Mouse (Mus musculus) spleen, adult 12 weeks (tissue): ENCODE data around the gene Muc13.

Experiments used
- DNase-seq: peaks from one replicate; pipeline ENCODE4 v3.0.0; 2022; ENCODE audit warnings: low spot score

The Muc13 gene

DNA sequence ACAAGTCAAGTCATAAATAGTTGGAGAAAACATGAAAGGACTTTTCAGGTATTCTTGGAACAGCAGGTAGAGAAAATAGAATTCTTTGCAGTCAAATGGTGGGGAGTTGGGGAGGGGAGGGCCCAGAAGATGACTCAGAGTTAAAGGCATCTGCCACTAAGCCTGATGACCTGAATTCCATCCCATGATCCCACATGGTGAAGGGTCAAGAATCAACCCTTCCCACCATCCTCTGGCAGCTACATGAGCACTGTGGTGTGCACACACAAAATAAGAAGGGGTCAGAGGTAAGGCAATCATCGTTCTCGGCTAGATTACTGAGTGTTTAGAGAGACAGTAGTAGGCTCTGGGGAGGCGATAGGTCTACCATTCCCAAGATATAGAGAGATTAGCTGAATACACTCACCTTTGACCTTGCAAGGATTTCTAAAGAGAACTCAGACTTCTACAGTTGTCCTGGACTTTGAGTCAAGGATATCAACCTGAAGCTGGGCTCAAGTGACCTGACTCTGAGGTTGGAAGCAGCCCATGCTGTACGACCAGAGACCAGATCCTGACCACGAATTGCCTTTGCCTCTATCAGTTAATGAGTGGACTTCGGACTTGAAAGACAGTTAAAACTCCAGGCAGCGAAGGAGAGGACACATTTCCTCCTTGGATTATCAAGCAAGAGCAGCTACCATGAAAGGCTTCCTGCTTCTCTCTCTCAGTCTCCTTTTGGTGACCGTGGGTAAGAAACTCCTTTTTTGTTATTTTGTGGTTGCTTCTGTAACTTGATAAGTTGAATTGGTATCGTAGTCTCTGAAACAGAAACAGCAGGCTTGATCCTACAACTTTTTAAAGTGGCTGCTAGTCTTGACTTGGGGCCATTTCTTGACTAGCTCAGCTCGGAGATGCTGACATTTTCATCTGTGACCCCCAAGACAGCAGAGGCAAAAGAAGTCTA lies at the start of gene Muc13:
TSS of gene Muc13 (plus strand) at position 192 of the 946 bp plus-strand sequence.
- DNase-seq: no peak

DNA sequence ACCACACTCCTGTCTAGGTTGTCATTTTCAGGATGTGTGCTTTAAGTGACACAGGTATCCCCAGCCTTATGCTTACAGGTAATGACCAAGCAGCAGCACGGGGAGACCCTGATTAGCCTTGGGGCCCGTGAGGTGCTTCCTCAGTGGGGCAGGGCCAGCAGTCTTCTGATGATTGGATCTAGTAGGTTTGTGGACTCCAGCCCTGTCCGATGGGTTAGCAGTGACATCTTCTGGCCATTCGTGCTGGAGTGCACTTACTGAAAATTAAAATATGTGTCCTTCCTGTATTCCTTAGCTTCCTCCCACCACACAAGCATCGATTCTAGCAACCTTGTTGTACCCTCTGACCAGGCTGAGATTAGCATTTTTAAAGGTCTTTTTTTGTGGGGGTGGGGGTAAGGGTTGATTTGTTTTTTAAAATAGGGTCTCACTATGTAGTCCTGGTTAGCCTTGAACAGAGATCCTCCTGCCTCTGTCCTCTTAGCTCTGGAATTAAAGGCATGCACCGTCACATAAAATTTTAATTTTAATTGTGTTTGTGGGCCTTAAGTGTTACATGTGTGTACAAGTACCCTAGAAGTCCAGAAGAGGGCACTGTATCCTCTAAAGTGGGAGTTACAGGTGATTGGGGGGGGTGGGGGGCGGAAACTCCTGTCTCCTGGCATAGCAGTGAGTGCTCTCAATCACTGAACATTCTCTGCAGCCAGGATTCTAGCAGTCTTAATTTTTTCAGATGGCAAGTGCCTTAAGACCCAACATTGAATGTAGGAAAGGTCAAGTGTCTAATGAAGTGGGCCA lies 49.0 kb upstream of the Muc13 start:
- no peak for DNase-seq

DNA sequence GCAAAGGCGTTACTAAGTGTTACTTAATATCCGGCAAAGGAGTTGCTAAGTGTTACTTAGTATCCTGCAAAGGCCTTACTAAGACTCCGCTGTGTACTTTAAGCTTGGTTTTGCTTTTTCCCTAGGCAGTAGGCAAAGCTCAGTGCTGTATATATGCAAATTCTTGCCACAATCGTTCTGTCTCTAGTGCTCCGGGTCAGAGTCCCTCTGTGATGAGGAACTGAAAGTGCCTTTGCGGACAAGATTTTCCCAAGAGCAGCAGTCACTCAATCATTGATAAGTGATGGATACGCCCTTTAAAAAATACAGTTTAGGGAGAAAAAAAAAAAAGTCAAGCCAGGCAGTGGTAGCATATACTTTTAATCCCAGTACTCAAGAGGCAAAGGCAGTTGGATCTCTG lies 48.4 kb upstream of the Muc13 start:
- DNase-seq: no peak

DNA sequence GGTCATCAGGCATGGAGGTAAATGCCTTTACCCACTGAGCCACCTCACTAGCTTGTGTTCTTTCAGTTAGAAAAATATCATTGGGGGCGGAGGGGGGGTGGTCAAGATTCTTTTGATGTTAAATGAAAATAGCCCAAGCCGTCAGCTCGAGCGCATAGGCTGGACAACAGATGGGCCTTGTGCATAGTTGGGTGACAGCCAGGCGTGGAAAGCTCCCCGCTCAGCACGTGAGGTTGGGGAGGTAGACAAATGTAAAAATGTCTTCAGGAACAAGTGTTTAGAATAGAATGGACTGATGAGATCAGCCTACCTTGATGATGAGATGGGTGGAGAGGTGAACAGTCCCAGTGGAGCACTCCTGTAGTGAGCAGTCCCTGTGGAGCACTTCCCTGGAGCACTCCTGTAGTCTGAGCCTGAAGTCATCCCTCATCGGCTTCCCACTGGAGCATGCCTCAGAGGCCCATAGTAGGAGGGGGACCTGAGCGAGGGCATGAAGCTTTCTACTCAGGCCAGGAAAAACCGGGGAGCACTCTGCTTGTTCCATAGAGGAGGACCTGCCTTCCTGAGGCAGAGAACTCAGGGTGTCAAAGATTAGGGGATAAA lies 47.7 kb upstream of the Muc13 start:
- no peak for DNase-seq

DNA sequence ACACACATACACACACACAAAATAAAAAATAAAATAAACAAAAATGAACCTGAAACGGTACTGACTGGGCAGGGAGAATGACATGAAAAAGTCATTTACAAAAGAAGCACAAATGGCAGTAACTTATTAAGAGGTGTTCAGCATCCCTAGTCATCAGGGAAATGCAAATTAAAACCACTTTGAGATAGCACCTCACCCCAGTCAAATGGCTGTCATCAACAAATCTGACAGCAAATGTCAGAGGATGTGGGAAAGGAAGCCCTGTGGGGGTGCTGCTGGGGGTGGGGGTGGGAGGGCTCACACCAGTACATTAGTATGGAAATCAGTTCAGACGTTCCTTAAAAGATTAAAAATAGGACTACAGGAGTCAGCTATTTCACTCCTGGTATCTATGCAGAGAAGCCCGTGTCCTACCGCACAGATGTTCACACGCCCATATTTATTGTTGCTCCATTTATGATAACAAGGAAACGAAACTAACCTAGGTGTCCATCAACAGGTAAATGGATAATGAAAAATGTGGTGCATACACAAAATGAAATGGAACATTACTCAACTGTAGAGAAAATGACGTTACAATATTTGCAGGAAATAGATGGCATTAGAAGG lies 46.4 kb upstream of the Muc13 start:
- DNase-seq: no peak

DNA sequence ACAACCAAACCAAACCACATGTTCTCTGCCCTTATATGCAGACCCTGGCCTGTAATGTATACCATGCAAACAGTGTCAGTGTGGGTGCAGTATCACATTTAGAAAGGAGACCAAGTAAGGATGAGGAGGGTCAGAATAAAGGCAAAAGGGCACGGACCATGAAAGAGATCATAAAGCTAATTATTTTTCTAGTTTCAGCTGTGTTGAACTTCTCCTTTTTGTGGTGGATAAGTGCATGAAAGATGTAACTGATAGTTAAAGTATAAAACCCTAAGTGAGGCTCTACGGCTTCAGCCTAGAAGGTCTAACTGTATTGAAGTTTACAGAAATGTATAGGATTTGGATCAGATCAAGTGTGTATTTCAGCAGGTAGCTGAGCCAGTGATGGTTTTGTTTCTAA lies 45.8 kb upstream of the Muc13 start:
- DNase-seq: no peak

DNA sequence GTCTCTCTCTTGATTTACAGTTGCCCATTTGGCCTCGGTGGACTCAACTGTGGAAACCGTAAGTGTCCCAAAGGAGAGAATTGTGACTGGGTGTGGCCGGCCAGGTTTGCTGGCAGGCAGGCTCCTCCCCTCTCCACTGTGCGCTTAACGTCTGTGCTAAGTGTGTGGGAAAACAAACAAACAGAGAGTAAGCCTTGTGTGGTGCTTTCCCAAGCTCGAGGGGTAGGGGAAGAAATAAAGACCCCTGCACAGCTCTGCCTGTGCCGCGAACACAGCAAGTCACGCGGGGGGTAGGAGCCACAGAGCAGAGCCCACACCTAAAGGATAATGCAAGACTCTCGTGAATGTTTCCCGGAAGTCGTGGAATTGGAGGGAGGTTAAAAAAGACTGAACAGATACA lies 42.7 kb upstream of the Muc13 start:
- DNase-seq: no peak

DNA sequence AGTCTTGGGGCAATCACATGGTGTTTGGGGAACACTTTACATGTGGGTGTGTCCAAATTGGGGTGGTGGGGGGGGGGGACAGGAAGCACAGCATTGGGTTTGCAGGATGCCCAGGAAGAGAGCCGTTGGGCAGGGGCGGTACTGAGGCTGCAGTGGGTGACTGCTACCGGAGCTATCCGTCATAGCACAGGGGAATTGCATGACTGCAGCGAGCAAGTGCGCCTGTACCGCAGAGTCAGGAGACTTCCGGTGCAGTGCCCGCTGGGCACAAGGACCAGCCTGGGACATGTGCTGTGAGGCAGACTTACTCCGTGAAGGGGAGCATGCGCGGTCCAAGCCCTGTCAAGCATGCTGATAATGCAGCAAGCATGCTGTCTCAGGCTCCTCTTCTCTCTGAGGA lies 42.2 kb upstream of the Muc13 start:
- DNase-seq: peak; percentile 66

DNA sequence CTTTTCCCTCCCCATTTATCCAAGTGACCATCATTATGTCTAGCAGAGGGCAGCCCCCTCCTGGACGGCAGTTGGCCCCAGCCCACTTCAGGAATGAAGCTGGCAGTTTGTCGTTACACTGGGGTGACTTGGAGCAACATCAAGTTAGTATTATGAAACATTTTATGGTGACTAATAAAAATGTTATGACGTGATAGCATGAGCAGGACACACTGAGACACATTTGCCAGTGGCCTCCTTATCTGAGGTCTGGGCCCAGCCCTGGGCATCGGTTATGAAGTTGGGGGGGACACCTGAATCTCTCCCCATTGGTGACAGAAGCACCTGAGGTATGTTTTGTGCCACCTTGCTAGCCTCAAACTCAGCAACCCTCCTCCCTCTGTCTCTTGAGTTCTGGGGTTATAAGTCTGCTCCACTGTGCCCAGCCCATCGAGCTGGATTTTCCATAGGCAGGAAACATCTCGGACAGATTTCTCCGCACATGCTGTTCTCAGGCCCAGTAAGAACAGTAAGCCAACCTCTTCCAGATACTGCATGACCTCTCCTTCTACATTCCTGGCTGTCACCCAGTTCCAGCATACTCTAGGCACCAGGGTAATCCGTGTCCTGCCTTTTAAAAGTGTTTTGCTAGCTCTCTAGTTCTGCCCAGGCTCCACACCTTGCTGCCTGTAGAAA lies 40.8 kb upstream of the Muc13 start:
- no peak for DNase-seq

DNA sequence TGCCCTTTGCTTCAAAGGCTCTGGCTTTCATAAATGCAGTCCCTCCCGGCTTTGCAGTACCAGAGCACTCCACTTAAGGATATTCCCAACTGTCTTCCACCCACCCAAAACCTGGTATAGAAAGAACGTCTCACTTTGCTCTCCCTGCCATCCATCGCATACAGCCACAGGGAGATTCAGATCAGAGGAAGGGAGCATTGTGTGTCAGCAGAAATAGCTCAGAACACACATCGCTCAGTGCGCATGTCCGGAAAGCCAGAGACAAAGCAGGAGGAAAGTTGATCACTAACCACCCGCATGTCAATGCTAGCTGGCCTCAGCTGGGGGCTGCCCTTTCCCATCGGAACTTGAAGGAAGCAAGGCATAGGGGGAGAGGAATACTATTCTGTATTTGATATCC lies 38.5 kb upstream of the Muc13 start:
- no peak for DNase-seq

DNA sequence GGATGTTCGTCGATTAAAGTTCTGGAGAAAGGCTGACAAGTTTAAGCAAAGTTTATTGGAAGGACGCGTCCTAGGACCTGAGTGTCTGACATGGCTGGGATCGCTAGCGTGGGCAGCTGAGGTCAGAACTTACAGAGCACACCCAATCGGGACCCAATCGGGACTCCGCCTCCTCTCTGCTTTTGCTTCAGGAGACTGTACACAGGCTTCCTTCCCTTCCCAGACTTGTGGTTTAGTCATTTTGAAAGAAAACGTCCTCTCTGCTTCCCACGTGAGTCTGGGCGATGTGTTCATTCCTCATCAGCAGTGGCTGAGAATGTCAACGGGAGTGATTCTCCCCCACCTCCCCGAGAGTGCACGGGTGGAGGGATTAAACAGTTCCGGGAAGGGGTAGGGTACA lies 37.9 kb upstream of the Muc13 start:
- DNase-seq: no peak

DNA sequence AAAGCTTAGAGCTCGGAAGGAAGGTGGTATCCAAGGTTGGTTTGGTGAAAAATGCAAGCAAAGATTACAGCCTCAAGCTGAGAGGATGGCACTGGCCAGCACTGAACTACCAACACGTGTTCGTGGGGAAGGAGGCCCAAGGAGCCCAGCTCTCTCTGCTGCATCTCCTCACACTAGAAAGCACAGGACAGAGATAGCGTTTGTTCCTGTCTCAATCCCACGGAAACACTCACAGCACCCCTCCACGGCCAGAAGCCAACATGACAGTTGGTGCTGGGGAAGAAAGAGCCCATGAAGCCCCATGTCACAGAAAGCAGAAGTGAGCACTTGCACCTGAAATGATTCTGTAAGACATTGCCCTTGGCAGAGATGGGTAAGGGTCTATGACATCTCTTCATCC lies 37.4 kb upstream of the Muc13 start:
- no peak for DNase-seq

DNA sequence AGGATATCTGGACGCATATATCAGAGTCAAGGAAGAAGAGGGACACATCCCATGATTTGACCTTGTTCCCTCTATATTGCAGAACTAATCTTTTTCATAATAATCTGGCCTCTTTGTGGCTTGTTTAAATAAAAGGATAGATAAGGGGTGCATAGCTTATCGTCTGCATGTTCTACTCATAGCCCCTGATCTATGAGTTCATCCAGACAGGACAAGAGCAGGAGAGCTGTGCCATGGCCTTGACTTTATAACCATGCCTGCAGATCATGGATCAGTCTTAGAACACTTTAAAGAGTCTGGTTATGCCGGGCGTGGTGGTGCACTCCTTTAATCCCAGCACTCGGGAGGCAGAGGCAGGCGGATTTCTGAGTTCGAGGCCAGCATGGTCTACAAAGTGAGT lies 34.6 kb upstream of the Muc13 start:
- DNase-seq: no peak

DNA sequence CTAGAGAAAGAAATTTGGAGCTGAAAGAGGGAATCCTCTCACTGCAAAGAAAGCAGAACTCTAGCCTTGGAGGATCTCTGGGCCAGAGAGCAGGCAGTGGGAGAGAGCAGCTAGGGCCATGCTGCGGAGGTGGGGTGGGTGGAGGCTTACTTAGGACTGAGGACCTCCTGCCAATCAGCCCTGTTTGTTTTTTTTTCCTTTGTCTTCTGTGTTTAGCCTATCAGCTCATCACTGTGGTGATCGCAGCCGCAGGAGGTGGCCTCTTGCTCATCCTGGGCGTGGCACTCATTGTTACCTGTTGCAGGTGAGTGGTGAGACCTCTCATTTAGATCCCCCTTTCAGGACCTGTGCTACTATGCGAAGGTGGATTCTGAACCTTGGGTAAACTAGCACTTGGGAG lies 33.3 kb upstream of the Muc13 start:
- no peak for DNase-seq

DNA sequence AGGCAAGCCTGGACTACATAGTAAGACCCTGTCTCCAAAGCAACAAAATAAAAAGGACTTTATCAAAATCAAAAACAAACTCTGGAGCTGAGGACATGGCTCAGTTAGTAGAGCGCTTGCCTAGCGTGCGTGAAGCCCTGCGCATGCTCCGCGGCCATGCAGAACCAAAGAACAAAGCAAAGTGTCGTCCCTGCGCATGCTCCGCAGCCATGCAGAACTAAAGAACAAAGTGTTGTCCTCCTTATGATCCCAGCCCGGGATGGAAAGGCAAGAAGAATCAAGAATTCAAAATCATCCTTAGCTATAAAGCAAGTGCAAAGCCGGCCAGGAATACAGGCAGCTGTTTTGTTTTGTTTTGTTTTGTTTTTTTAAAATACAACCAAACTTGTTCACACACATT lies 32.8 kb upstream of the Muc13 start:
- no peak for DNase-seq

DNA sequence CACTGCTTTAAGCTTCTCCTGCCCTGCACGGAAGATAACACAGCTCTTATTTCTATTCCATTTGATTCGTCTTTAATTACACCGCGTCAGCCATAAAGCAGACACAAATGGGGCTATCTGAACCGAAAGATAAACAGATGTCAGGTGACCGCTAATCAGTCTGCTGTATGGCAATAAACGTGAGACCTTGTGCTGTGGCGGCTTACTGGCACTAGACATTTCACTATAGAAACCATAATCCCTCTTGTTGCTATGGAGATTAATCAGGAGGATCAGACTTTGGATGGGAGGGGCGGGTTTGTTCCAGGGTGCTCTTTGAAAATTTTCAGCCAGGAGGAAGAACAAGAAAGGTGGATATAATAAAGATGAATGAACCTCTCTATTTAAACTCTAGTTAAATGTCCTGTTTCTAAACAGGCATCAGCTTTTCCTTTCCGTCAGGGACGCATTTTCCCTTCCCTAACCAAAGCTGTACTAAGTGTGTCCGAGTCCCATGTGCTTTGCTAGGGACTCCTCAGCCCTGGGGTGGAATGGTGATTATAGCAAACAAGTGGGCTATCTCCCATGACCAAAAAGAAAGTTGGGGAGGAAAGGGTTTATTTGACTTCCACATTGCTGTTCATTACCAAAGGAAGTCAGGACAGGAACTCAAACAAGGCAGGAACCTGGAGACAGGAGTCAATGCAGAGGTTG lies 29.2 kb upstream of the Muc13 start:
- no peak for DNase-seq

DNA sequence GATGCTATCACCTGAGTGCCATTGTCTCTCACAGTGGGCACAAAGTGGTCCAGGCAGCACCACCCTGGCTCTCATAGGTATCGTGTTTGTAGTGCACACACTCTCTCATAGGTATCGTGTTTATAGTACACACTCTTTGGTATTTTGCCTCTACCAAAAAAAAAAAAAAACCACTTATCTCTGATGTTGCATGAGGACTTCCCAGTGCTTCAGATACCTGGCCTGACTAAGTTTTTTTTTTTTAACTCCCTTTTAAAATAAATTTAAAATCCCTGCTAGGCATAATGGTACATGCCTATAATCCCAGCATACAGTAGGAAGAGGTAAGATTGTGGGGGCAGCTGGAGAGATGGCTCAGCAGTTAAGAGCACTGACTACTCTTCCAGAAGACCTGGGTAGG lies 28.4 kb upstream of the Muc13 start:
- no peak for DNase-seq

DNA sequence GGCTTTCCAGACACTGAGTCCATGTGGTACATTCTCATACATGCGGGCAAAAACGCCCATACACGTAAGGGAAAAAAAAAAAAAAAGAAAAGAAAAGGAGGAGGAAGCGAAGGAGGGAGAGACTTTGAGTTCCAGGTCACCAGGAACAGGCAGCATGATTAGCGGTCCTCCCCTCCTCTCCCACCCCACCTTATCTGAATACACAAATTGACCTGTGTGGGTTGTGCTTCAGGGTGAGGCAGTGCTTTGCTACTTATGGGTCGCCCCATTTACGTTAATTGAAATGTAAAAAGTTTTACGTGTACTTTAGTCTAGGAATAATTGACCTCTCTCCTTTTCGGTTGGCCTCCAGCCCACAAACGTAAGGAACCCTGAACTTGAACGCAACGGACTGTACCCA lies 27.5 kb upstream of the Muc13 start:
- no peak for DNase-seq

DNA sequence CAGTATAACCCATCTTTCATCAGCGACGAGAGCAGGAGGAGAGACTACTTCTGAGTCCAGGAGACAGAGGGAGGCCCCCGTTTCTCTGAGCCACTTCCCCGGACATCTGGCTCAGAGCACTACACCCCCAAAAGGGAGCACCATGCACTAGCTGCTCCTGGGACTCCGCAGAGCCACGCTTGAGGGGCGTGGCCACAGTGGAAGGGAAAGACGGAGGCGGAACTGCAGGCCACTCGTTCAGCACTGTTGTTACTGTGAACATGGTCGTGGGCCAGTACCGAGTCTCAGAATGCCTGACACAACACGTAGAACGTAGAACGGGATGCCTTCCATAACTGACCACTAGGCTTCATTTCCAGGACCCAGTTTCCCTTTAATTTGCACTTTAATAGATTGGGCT lies 27.1 kb upstream of the Muc13 start:
- no peak for DNase-seq

DNA sequence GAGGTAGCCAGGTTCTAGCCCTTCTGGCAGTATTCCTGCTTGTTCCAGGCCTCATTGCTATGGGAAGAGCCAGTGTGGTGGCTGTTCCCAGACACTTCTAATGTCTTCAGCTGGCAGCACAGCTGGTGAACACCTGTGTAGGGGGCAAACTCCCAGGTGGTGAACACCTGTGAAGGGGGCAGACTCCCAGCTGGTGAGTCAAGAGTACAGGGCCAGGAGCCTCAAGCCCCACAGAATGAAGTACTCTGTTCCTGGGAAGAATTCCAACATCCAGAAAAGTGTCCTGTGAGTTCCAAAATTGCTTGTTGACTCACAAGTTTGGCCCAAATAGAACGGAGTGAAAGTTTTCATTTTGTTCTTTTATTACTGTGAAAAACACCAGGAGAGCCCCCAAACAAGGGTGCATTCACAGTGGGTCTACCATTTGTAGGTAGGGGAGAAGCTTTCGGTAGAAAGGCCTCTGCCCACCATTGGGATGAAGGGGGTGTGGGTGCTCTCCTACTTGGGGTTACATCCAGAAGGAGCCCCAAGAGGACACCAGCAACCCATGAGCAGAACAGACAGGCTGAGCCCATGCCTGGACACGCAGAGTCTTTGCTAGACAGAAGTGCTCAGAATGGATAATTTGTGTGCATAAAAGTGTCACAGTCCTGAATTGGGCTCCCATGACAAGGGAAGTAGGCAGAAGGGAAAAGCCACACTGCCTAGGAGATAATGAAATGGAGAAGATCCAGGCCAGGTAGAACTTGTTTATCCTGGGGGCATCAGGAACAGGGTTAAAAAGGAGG lies 25.2 kb upstream of the Muc13 start:
- no peak for DNase-seq

DNA sequence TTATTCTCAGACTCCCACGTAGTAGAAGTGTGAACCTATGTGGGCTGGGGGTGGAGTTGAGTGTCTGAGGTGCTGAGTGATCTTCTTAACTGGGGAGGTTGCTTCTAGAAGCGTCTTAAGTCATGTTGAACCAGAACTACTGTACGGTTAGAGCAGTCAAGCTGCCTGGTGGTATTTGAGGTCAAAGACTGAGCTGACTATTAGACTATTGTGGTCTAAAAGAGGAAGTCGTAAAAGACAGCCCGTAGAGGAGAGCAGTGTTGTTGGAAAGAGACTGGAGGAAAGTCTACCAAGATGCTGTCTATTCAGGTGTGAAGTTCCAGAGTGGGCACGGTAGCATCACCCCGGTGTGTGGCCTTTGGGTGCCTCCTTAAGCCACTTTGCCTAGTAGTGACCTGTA lies 24.0 kb upstream of the Muc13 start:
- no peak for DNase-seq
